Mouse (Mus musculus): ENCODE data around the gene Klrg2. TPM values are rescaled to one million over a fixed set of nuclear protein-coding genes. Genes with fewer than 3 reads are reported as not detected.

Klrg2 gene
- total RNA-seq, 2 experiments from 2014 or later: 0.09 to 0.27 TPM

GRCm38 (mm10) chr6:38635941-38636851 is 846 bp downstream of the Klrg2 start:
- DNase-seq: peak; percentile 48
- intact Hi-C loops (cut with DNase I; ENCODE audit: low total_unique reads): no loop called here

DNA sequence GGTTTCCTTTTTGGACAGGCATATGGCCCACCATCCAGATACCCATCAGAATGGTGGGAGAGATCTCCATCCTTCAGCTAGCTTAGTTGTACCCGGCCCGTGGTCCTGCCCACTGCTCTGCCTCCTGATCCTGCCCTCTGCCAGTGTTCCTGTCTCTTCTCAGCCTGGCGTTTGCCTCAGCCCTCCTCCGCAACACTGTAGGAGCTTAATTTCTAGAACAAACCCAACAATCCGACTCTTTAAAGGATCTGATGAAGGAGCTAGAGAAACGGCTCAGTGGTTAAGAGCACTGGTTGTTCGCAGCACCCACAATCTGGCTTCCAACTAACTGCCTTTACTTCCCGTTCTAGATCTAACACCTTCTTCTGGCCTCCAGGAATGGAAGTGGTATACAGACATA is 2.6 kb downstream of the Klrg2 start:
- DNase-seq: no peak
- intact Hi-C loops (cut with DNase I; ENCODE audit: low total_unique reads): no loop called here

- intact Hi-C loops (cut with DNase I; ENCODE audit: low total_unique reads): no loop called here
- no peak for DNase-seq
Measured at GRCm38 (mm10) chr6:38632826-38633225, 4.2 kb downstream of the Klrg2 start.

DNA sequence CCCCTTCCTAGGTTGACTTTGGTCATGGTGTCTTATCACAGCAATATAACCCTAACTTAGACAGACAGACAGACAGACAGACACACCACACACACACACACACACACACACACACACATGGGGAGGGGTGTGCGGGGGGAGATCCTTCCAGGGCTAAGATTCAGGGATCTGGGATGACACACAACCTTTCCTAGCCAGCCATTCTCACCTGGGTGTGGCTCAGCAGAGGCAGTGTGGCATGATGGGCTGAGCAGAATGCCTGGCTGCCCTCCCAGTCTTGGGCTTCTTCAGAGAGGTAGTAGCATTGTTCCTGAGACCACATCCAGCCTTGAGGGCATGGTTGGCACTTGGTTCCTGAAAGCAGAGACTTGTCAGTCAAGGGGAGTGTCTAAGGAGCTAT is 7.5 kb downstream of the Klrg2 start:
- DNase-seq: no peak
- intact Hi-C loops (cut with DNase I; ENCODE audit: low total_unique reads): no loop called here

- DNase-seq: no peak
Measured at GRCm38 (mm10) chr6:38627486-38627885, 9.6 kb downstream of the Klrg2 start.

GRCm38 (mm10) chr6:38627081-38627480 is 10.0 kb downstream of the Klrg2 start:
- intact Hi-C loops (cut with DNase I; ENCODE audit: low total_unique reads): no loop called here
- no peak for DNase-seq

More at GRCm38 (mm10) chr6:38627486-38627885, 9.6 kb downstream of the Klrg2 start:
- intact Hi-C loops (cut with DNase I; ENCODE audit: low total_unique reads): no loop called here

GRCm38 (mm10) chr6:38626086-38626485 is 11.0 kb downstream of the Klrg2 start:
- DNase-seq: no peak
- intact Hi-C loops (cut with DNase I; ENCODE audit: low total_unique reads): no loop called here

- DNase-seq: no peak
- intact Hi-C loops (cut with DNase I; ENCODE audit: low total_unique reads): no loop called here
Measured at GRCm38 (mm10) chr6:38624439-38624838, 12.6 kb downstream of the Klrg2 start.

- DNase-seq: no peak
- intact Hi-C loops (cut with DNase I; ENCODE audit: low total_unique reads): no loop called here
Measured at GRCm38 (mm10) chr6:38623457-38623856, 13.6 kb downstream of the Klrg2 start.

GRCm38 (mm10) chr6:38622406-38622805 is 14.6 kb downstream of the Klrg2 start:
- no peak for DNase-seq
- intact Hi-C loops (cut with DNase I; ENCODE audit: low total_unique reads): no loop called here

DNA sequence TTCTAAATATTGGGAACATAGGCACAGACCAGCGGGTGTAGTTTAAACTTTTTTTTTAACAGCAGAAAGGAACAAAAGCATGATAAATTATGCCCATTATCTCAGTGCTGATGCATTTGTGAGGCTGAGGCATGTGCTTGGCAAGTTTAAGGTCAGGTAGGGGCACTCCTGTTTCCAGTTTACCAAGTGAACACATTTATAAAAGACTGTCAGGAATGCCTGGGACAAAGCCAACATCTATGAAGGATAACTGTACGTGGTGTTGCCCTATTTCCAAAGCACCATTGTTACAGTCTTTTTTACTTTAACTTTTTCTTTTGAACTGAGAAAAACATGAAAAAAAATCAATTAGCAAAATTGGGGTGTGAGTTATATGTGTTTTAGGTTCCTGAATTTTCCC is 27.1 kb downstream of the Klrg2 start:
- intact Hi-C loops (cut with DNase I; ENCODE audit: low total_unique reads): no loop called here
- no peak for DNase-seq

- no peak for DNase-seq
- intact Hi-C loops (cut with DNase I; ENCODE audit: low total_unique reads): no loop called here
Measured at GRCm38 (mm10) chr6:38597481-38597880, 39.6 kb downstream of the Klrg2 start.

- no peak for DNase-seq
- intact Hi-C loops (cut with DNase I; ENCODE audit: low total_unique reads): no loop called here
Measured at GRCm38 (mm10) chr6:38581711-38582110, 55.3 kb downstream of the Klrg2 start.

GRCm38 (mm10) chr6:38580112-38580857 is 56.8 kb downstream of the Klrg2 start:
- DNase-seq: no peak
- intact Hi-C loops (cut with DNase I; ENCODE audit: low total_unique reads): no loop called here

GRCm38 (mm10) chr6:38576096-38576495 is 60.9 kb downstream of the Klrg2 start:
- intact Hi-C loops (cut with DNase I; ENCODE audit: low total_unique reads): no loop called here
- DNase-seq: no peak

Other genes with a start within 250 kb of the Klrg2 start
- 10 to 100 TPM; 20.1 to 20.8 TPM for gene Ubn2, start 203.3 kb downstream of the Klrg2 start, total RNA-seq (2021)
- 100 to 1,000 TPM; 125 to 149 TPM for gene Fmc1, start 103.7 kb downstream of the Klrg2 start, total RNA-seq (2021)
- 100 to 1,000 TPM in 1 of 2 experiments, 10 to 100 TPM in 1; 84.2 to 102 TPM for gene Luc7l2, start 85.9 kb downstream of the Klrg2 start, total RNA-seq (2021)
- gene Clec2l, start 25.8 kb upstream of the Klrg2 start, total RNA-seq (2021): 1 to 10 TPM in 1 of 2 experiments, under 1 TPM in 1; 0.62 to 1.0 TPM
- gene Tbxas1, start 238.2 kb upstream of the Klrg2 start, total RNA-seq (2021): 1 to 10 TPM in 1 of 2 experiments, under 1 TPM in 1; 0.75 to 1.4 TPM
- 10 to 100 TPM; 45.8 to 49.0 TPM for gene Hipk2, start 238.9 kb upstream of the Klrg2 start, total RNA-seq (2021)

Measured in gastrocnemius, postnatal 14 days (tissue).